Mouse (Mus musculus): ENCODE data around the gene Emid1. TPM values are rescaled to one million over a fixed set of nuclear protein-coding genes. Genes with fewer than 3 reads are reported as not detected.
"Not testable (repeated sequence)": the region's sequence is repeated elsewhere in the genome, so short reads cannot be mapped to it uniquely, and the experiment has no call there.

Gene Emid1
- polyA plus RNA-seq, 1 experiment from 2014 or later = 247 TPM

GRCm38 (mm10) chr11:5100283-5100682, 51.8 kb downstream of the Emid1 start:
- no peaks in the 10 kb centered on the region for H3K27me3 ChIP-seq (ENCODE audit: insufficient read depth, low read length)
- H3K4me2 ChIP-seq (replicated peaks; ENCODE audit: low read depth, low read length) = peak overlapping the region; percentile 88
- H3K9me3 ChIP-seq (ENCODE audit: low read length) = no peaks in the 10 kb centered on the region
- 0 out of 2 replicates have a peak, but pooled peaks cover 12% of the 10 kb centered on the region for H3K36me3 ChIP-seq (ENCODE audit: insufficient read depth, low read length)
- peak overlapping the region; percentile 100 for H3K4me3 ChIP-seq (ENCODE audit: low read length)
- peak overlapping the region; percentile 100 for H3K9ac ChIP-seq (replicated peaks; ENCODE audit: low read length)
- WGBS = 1% methylated on average over 7 of the region's 7 CpGs
- peaks cover 34% of the 10 kb centered on the region for H3K4me1 ChIP-seq (ENCODE audit: insufficient read depth, low read length)
- peak overlapping the region; percentile 99 for H3K27ac ChIP-seq (ENCODE audit: low read length)
- no peak for ATAC-seq (ENCODE audit: low FRiP score, low TSS enrichment)

- 0 out of 2 replicates have a peak, but pooled peaks cover 8% of the 10 kb centered on the region for H3K36me3 ChIP-seq (ENCODE audit: insufficient read depth, low read length)
- H3K9ac ChIP-seq (replicated peaks; ENCODE audit: low read length) = peak overlapping the region; percentile 100
- no peaks in the 10 kb centered on the region for H3K27me3 ChIP-seq (ENCODE audit: insufficient read depth, low read length)
- peak; percentile 76 for ATAC-seq (ENCODE audit: low FRiP score, low TSS enrichment)
- 0% methylated on average over 31 of the region's 31 CpGs for WGBS
- peak overlapping the region; percentile 88 for H3K4me2 ChIP-seq (replicated peaks; ENCODE audit: low read depth, low read length)
- H3K9me3 ChIP-seq (ENCODE audit: low read length) = no peaks in the 10 kb centered on the region
- peak overlapping the region; percentile 99 for H3K27ac ChIP-seq (ENCODE audit: low read length)
- H3K4me1 ChIP-seq (ENCODE audit: insufficient read depth, low read length) = peaks cover 34% of the 10 kb centered on the region
- H3K4me3 ChIP-seq (ENCODE audit: low read length) = peak overlapping the region; percentile 100
Measured at GRCm38 (mm10) chr11:5099576-5100183, 52.4 kb downstream of the Emid1 start.

- Histone ChIP-seq H3K4me3 (ENCODE audit: low read length) (peak within 1 kb of the TSS; percentile 100), H3K4me2 (replicated peaks; ENCODE audit: low read depth, low read length) (peak within 1 kb of the TSS; percentile 88), H3K27ac (ENCODE audit: low read length) (peak within 1 kb of the TSS; percentile 99), H3K27me3 (ENCODE audit: insufficient read depth, low read length) (no peaks in the 10 kb centered on the region), H3K4me1 (ENCODE audit: insufficient read depth, low read length) (peaks cover 34% of the 10 kb centered on the region), H3K9ac (replicated peaks; ENCODE audit: low read length) (peak within 1 kb of the TSS; percentile 100), H3K36me3 (ENCODE audit: insufficient read depth, low read length) (0 out of 2 replicates have a peak, but pooled peaks cover 7% of the 10 kb centered on the region), H3K9me3 (ENCODE audit: low read length) (no peaks in the 10 kb centered on the region)
- WGBS = under 1% methylated on average over 89 of the region's 92 CpGs
- ATAC-seq (ENCODE audit: low FRiP score, low TSS enrichment) = peak; percentile 89
Measured at GRCm38 (mm10) chr11:5098736-5099542, 53.1 kb downstream of the Emid1 start, which contains the start of the genes Rhbdd3 and Ewsr1. Rhbdd3 (plus strand) TSS chr11:5098926. Ewsr1 (minus strand) TSS chr11:5099266.

GRCm38 (mm10) chr11:5098035-5098735, 53.9 kb downstream of the Emid1 start:
- Histone ChIP-seq H3K27me3 (ENCODE audit: insufficient read depth, low read length) (no peaks in the 10 kb centered on the region), H3K4me2 (replicated peaks; ENCODE audit: low read depth, low read length) (peak overlapping the region; percentile 83), H3K36me3 (ENCODE audit: insufficient read depth, low read length) (no peaks in the 10 kb centered on the region), H3K9me3 (ENCODE audit: low read length) (no peaks in the 10 kb centered on the region), H3K9ac (replicated peaks; ENCODE audit: low read length) (peak overlapping the region; percentile 100), H3K4me3 (ENCODE audit: low read length) (peak overlapping the region; percentile 100), H3K27ac (ENCODE audit: low read length) (peak overlapping the region; percentile 99), H3K4me1 (ENCODE audit: insufficient read depth, low read length) (peaks cover 37% of the 10 kb centered on the region)
- under 1% methylated on average over 43 of the region's 44 CpGs for WGBS
- ATAC-seq (ENCODE audit: low FRiP score, low TSS enrichment) = 0 out of 2 replicates have a peak, but pooled peaks have one; percentile 4

- ATAC-seq (ENCODE audit: low FRiP score, low TSS enrichment) = no peak
Measured at GRCm38 (mm10) chr11:5096480-5097020, 55.5 kb downstream of the Emid1 start.

GRCm38 (mm10) chr11:5095877-5096276, 56.2 kb downstream of the Emid1 start:
- no peak for ATAC-seq (ENCODE audit: low FRiP score, low TSS enrichment)
- 85% methylated on average over 5 of the region's 5 CpGs for WGBS

More at GRCm38 (mm10) chr11:5096480-5097020, 55.5 kb downstream of the Emid1 start:
- H3K27ac ChIP-seq (ENCODE audit: low read length) = no peak overlapping the region
- H3K27me3 ChIP-seq (ENCODE audit: insufficient read depth, low read length) = no peaks in the 10 kb centered on the region
- 54% methylated on average over 8 of the region's 8 CpGs for WGBS
- H3K4me2 ChIP-seq (replicated peaks; ENCODE audit: low read depth, low read length) = peak overlapping the region; percentile 83
- H3K9ac ChIP-seq (replicated peaks; ENCODE audit: low read length) = no peak overlapping the region
- peaks cover 10% of the 10 kb centered on the region for H3K36me3 ChIP-seq (ENCODE audit: insufficient read depth, low read length)
- peak overlapping the region; percentile 100 for H3K4me3 ChIP-seq (ENCODE audit: low read length)
- H3K9me3 ChIP-seq (ENCODE audit: low read length) = no peaks in the 10 kb centered on the region
- peaks cover 37% of the 10 kb centered on the region for H3K4me1 ChIP-seq (ENCODE audit: insufficient read depth, low read length)

GRCm38 (mm10) chr11:5091706-5092105, 60.4 kb downstream of the Emid1 start:
- H3K27me3 ChIP-seq (ENCODE audit: insufficient read depth, low read length) = no peaks in the 10 kb centered on the region
- no peak overlapping the region for H3K9ac ChIP-seq (replicated peaks; ENCODE audit: low read length)
- no peaks in the 10 kb centered on the region for H3K9me3 ChIP-seq (ENCODE audit: low read length)
- 41% methylated on average over 2 of the region's 2 CpGs for WGBS
- peaks cover 19% of the 10 kb centered on the region for H3K4me1 ChIP-seq (ENCODE audit: insufficient read depth, low read length)
- ATAC-seq (ENCODE audit: low FRiP score, low TSS enrichment) = peak; percentile 61; the same call in 1 of the 2 replicates
- no peak overlapping the region for H3K27ac ChIP-seq (ENCODE audit: low read length)
- H3K4me2 ChIP-seq (replicated peaks; ENCODE audit: low read depth, low read length) = no peak overlapping the region
- H3K4me3 ChIP-seq (ENCODE audit: low read length) = no peak overlapping the region
- peaks cover 40% of the 10 kb centered on the region for H3K36me3 ChIP-seq (ENCODE audit: insufficient read depth, low read length)

More at GRCm38 (mm10) chr11:5095877-5096276, 56.2 kb downstream of the Emid1 start:
- no peaks in the 10 kb centered on the region for H3K9me3 ChIP-seq (ENCODE audit: low read length)
- no peak overlapping the region for H3K4me2 ChIP-seq (replicated peaks; ENCODE audit: low read depth, low read length)
- peaks cover 15% of the 10 kb centered on the region for H3K36me3 ChIP-seq (ENCODE audit: insufficient read depth, low read length)
- 0 out of 2 replicates have a peak overlapping the region, but pooled peaks have one; percentile 6 for H3K4me3 ChIP-seq (ENCODE audit: low read length)
- H3K4me1 ChIP-seq (ENCODE audit: insufficient read depth, low read length) = peaks cover 33% of the 10 kb centered on the region
- no peaks in the 10 kb centered on the region for H3K27me3 ChIP-seq (ENCODE audit: insufficient read depth, low read length)
- no peak overlapping the region for H3K27ac ChIP-seq (ENCODE audit: low read length)
- 0 out of 2 replicates have a peak overlapping the region, but pooled peaks have one; percentile 20 for H3K9ac ChIP-seq (replicated peaks; ENCODE audit: low read length)

GRCm38 (mm10) chr11:5089147-5089546, 62.9 kb downstream of the Emid1 start:
- WGBS = 92% methylated on average over 1 of the region's 1 CpGs
- no peak for ATAC-seq (ENCODE audit: low FRiP score, low TSS enrichment)
- H3K36me3 ChIP-seq (ENCODE audit: insufficient read depth, low read length) = peaks cover 59% of the 10 kb centered on the region

GRCm38 (mm10) chr11:5076843-5077242, 75.2 kb downstream of the Emid1 start:
- 82% methylated on average over 4 of the region's 5 CpGs for WGBS
- not testable (repeated sequence) for H3K4me2 ChIP-seq (replicated peaks; ENCODE audit: low read depth, low read length); H3K9ac ChIP-seq (replicated peaks; ENCODE audit: low read length); ATAC-seq (ENCODE audit: low FRiP score, low TSS enrichment); H3K4me3 ChIP-seq (ENCODE audit: low read length); H3K27ac ChIP-seq (ENCODE audit: low read length); H3K27me3 ChIP-seq (ENCODE audit: insufficient read depth, low read length); H3K9me3 ChIP-seq (ENCODE audit: low read length); H3K4me1 ChIP-seq (ENCODE audit: insufficient read depth, low read length)
- H3K36me3 ChIP-seq (ENCODE audit: insufficient read depth, low read length) = peaks cover 70% of the 10 kb centered on the region

More at GRCm38 (mm10) chr11:5089147-5089546, 62.9 kb downstream of the Emid1 start:
- Histone ChIP-seq H3K9me3 (ENCODE audit: low read length) (no peaks in the 10 kb centered on the region), H3K9ac (replicated peaks; ENCODE audit: low read length) (no peak overlapping the region), H3K4me2 (replicated peaks; ENCODE audit: low read depth, low read length) (no peak overlapping the region), H3K27ac (ENCODE audit: low read length) (no peak overlapping the region), H3K4me1 (ENCODE audit: insufficient read depth, low read length) (peaks cover 10% of the 10 kb centered on the region; the same call in 1 of the 2 replicates), H3K27me3 (ENCODE audit: insufficient read depth, low read length) (no peaks in the 10 kb centered on the region), H3K4me3 (ENCODE audit: low read length) (no peak overlapping the region)
